Mouse (Mus musculus): ENCODE measurements around the gene Rhbdl1. TPM values are rescaled to one million over a fixed set of nuclear protein-coding genes. Genes with fewer than 3 reads are reported as not detected.
"Not testable (repeated sequence)": the region's sequence is repeated elsewhere in the genome, so short reads cannot be mapped to it uniquely, and the experiment has no call there.

The Rhbdl1 gene
- polyA plus RNA-seq, 1 experiment from 2014 or later: 30.8 TPM

- H3K9ac ChIP-seq (replicated peaks): peak within 1 kb of the TSS; percentile 99
- peak; percentile 86 for ATAC-seq (replicated peaks)
- H3K4me1 ChIP-seq: peaks cover 42% of the 10 kb centered on the region
- peak within 1 kb of the TSS; percentile 89 for H3K4me2 ChIP-seq (replicated peaks)
- no peaks in the 10 kb centered on the region for H3K27me3 ChIP-seq
- peak within 1 kb of the TSS; percentile 99 for H3K4me3 ChIP-seq
- no peaks in the 10 kb centered on the region for H3K36me3 ChIP-seq
- under 1% methylated on average over 93 of the region's 100 CpGs for WGBS
- peak within 1 kb of the TSS; percentile 98 for H3K27ac ChIP-seq (replicated peaks)
- H3K9me3 ChIP-seq: no peaks in the 10 kb centered on the region
Measured at GRCm38 (mm10) chr17:25808789-25809605, 28.1 kb downstream of the Rhbdl1 start, which contains the start of gene Fbxl16. Fbxl16 (plus strand) TSS chr17:25809085.

GRCm38 (mm10) chr17:25808028-25808427 lies 29.1 kb downstream of the Rhbdl1 start:
- WGBS: 45% methylated on average over 5 of the region's 5 CpGs
- Histone ChIP-seq H3K4me1 (peaks cover 43% of the 10 kb centered on the region), H3K27ac (replicated peaks) (peak overlapping the region; percentile 98), H3K27me3 (no peaks in the 10 kb centered on the region), H3K4me3 (peak overlapping the region; percentile 99), H3K4me2 (replicated peaks) (peak overlapping the region; percentile 89), H3K9ac (replicated peaks) (peak overlapping the region; percentile 99), H3K36me3 (no peaks in the 10 kb centered on the region), H3K9me3 (no peaks in the 10 kb centered on the region)
- ATAC-seq (replicated peaks): peak; percentile 2; the same call in 1 of the 2 replicates

GRCm38 (mm10) chr17:25807452-25807851 lies 29.6 kb downstream of the Rhbdl1 start:
- not testable (repeated sequence) for H3K4me3 ChIP-seq; H3K9me3 ChIP-seq; H3K27ac ChIP-seq (replicated peaks); H3K9ac ChIP-seq (replicated peaks); H3K4me2 ChIP-seq (replicated peaks); H3K36me3 ChIP-seq; H3K27me3 ChIP-seq; ATAC-seq (replicated peaks)
- 49% methylated on average over 2 of the region's 2 CpGs for WGBS
- peaks cover 43% of the 10 kb centered on the region for H3K4me1 ChIP-seq

- no peak for ATAC-seq (replicated peaks)
- WGBS: 93% methylated on average over 4 of the region's 4 CpGs
- no peaks in the 10 kb centered on the region for H3K36me3 ChIP-seq
Measured at GRCm38 (mm10) chr17:25806507-25806906, 30.6 kb downstream of the Rhbdl1 start.

GRCm38 (mm10) chr17:25802825-25803517 lies 34.1 kb downstream of the Rhbdl1 start:
- Histone ChIP-seq H3K9me3 (no peaks in the 10 kb centered on the region), H3K27me3 (no peaks in the 10 kb centered on the region), H3K9ac (replicated peaks) (peak overlapping the region; percentile 20; the same call in 1 of the 2 replicates), H3K4me3 (no peak overlapping the region), H3K27ac (replicated peaks) (peak overlapping the region; percentile 86), H3K4me1 (peaks cover 25% of the 10 kb centered on the region), H3K4me2 (replicated peaks) (peak overlapping the region; percentile 28), H3K36me3 (no peaks in the 10 kb centered on the region)
- 9% methylated on average over 10 of the region's 10 CpGs for WGBS
- ATAC-seq (replicated peaks): peak; percentile 87

More at GRCm38 (mm10) chr17:25806507-25806906, 30.6 kb downstream of the Rhbdl1 start:
- no peak overlapping the region for H3K9ac ChIP-seq (replicated peaks)
- H3K27ac ChIP-seq (replicated peaks): no peak overlapping the region
- peaks cover 46% of the 10 kb centered on the region for H3K4me1 ChIP-seq
- H3K27me3 ChIP-seq: no peaks in the 10 kb centered on the region
- no peak overlapping the region for H3K4me2 ChIP-seq (replicated peaks)
- no peak overlapping the region for H3K4me3 ChIP-seq
- no peaks in the 10 kb centered on the region for H3K9me3 ChIP-seq

- Histone ChIP-seq H3K9me3 (no peaks in the 10 kb centered on the region), H3K9ac (replicated peaks) (no peak overlapping the region), H3K4me3 (no peak overlapping the region), H3K27ac (replicated peaks) (no peak overlapping the region), H3K4me2 (replicated peaks) (no peak overlapping the region), H3K27me3 (0 out of 2 replicates have a peak, but pooled peaks cover 4% of the 10 kb centered on the region), H3K36me3 (no peaks in the 10 kb centered on the region), H3K4me1 (peaks cover 39% of the 10 kb centered on the region)
- no peak for ATAC-seq (replicated peaks)
- 8% methylated on average over 6 of the region's 6 CpGs for WGBS
Measured at GRCm38 (mm10) chr17:25801029-25801428, 36.1 kb downstream of the Rhbdl1 start.

- H3K9ac ChIP-seq (replicated peaks): peak within 1 kb of the TSS; percentile 61
- peaks cover 55% of the 10 kb centered on the region for H3K4me1 ChIP-seq
- no peaks in the 10 kb centered on the region for H3K9me3 ChIP-seq
- 0 out of 2 replicates have a peak, but pooled peaks cover 4% of the 10 kb centered on the region for H3K27me3 ChIP-seq
- H3K4me2 ChIP-seq (replicated peaks): peak within 1 kb of the TSS; percentile 86
- peak within 1 kb of the TSS; percentile 63 for H3K4me3 ChIP-seq
- H3K36me3 ChIP-seq: no peaks in the 10 kb centered on the region
- peak; percentile 68 for ATAC-seq (replicated peaks)
- peak within 1 kb of the TSS; percentile 40 for H3K27ac ChIP-seq (replicated peaks)
- WGBS: 0% methylated on average over 33 of the region's 35 CpGs
Measured at GRCm38 (mm10) chr17:25796951-25797369, 40.1 kb downstream of the Rhbdl1 start, which contains the start of gene Metrn. Metrn (minus strand) TSS chr17:25797136.

- Histone ChIP-seq H3K27me3 (0 out of 2 replicates have a peak, but pooled peaks cover 4% of the 10 kb centered on the region), H3K4me2 (replicated peaks) (peak overlapping the region; percentile 86), H3K9me3 (no peaks in the 10 kb centered on the region), H3K27ac (replicated peaks) (peak overlapping the region; percentile 40), H3K36me3 (no peaks in the 10 kb centered on the region), H3K4me1 (peaks cover 60% of the 10 kb centered on the region), H3K9ac (replicated peaks) (peak overlapping the region; percentile 44), H3K4me3 (peak overlapping the region; percentile 63)
- ATAC-seq (replicated peaks): no peak
- 1% methylated on average over 37 of the region's 37 CpGs for WGBS
Measured at GRCm38 (mm10) chr17:25796211-25796771, 40.8 kb downstream of the Rhbdl1 start.

- 6% methylated on average over 6 of the region's 6 CpGs for WGBS
Measured at GRCm38 (mm10) chr17:25795609-25796092, 41.4 kb downstream of the Rhbdl1 start, which contains the start of gene AC134908.4. AC134908.4 (minus strand) TSS chr17:25795659.

GRCm38 (mm10) chr17:25794998-25795397 lies 42.1 kb downstream of the Rhbdl1 start:
- H3K27ac ChIP-seq (replicated peaks): peak overlapping the region; percentile 35; the same call in 1 of the 2 replicates

More at GRCm38 (mm10) chr17:25795609-25796092, 41.4 kb downstream of the Rhbdl1 start, which contains the start of gene AC134908.4:
- H3K4me2 ChIP-seq (replicated peaks): peak within 1 kb of the TSS; percentile 86
- H3K4me3 ChIP-seq: peak within 1 kb of the TSS; percentile 63
- no peaks in the 10 kb centered on the region for H3K9me3 ChIP-seq
- peak within 1 kb of the TSS; percentile 44 for H3K9ac ChIP-seq (replicated peaks)
- peak within 1 kb of the TSS; percentile 40 for H3K27ac ChIP-seq (replicated peaks)
- H3K27me3 ChIP-seq: 0 out of 2 replicates have a peak, but pooled peaks cover 4% of the 10 kb centered on the region
- ATAC-seq (replicated peaks): no peak
- peaks cover 64% of the 10 kb centered on the region for H3K4me1 ChIP-seq
- H3K36me3 ChIP-seq: no peaks in the 10 kb centered on the region

GRCm38 (mm10) chr17:25794197-25794596 lies 42.9 kb downstream of the Rhbdl1 start:
- Histone ChIP-seq H3K27ac (replicated peaks) (peak overlapping the region; percentile 95), H3K4me2 (replicated peaks) (peak overlapping the region; percentile 86; the same call in 1 of the 2 replicates), H3K9me3 (no peaks in the 10 kb centered on the region), H3K4me3 (no peak overlapping the region), H3K9ac (replicated peaks) (no peak overlapping the region), H3K4me1 (peaks cover 66% of the 10 kb centered on the region), H3K36me3 (0 out of 2 replicates have a peak, but pooled peaks cover 6% of the 10 kb centered on the region), H3K27me3 (0 out of 2 replicates have a peak, but pooled peaks cover 4% of the 10 kb centered on the region)
- no peak for ATAC-seq (replicated peaks)
- WGBS: 8% methylated on average over 13 of the region's 13 CpGs

More at GRCm38 (mm10) chr17:25794998-25795397, 42.1 kb downstream of the Rhbdl1 start:
- H3K4me2 ChIP-seq (replicated peaks): peak overlapping the region; percentile 86
- WGBS: 46% methylated on average over 17 of the region's 17 CpGs
- H3K9me3 ChIP-seq: no peaks in the 10 kb centered on the region
- no peak for ATAC-seq (replicated peaks)
- no peak overlapping the region for H3K9ac ChIP-seq (replicated peaks)
- H3K27me3 ChIP-seq: 0 out of 2 replicates have a peak, but pooled peaks cover 4% of the 10 kb centered on the region
- H3K4me3 ChIP-seq: no peak overlapping the region
- H3K4me1 ChIP-seq: peaks cover 66% of the 10 kb centered on the region
- no peaks in the 10 kb centered on the region for H3K36me3 ChIP-seq
